Mouse (Mus musculus) megakaryocyte, embryonic 14.5 days (primary cell): ENCODE data around the gene Neurod2.

Experiments
- FLI1 ChIP-seq: IDR thresholded peaks from 2 replicates; pipeline ENCODE4 v1.6.1; 2012; ENCODE audit warnings: low read length, inconsistent platforms, mixed read lengths
- GATA1 ChIP-seq: IDR thresholded peaks from 3 replicates; pipeline ENCODE4 v1.6.1; 2012; ENCODE audit warnings: mixed read lengths, low read length, inconsistent platforms, borderline replicate concordance

GRCm38 (mm10) chr11:98347385-98348082, 18.1 kb upstream of the Neurod2 start:
- no peak for TF ChIP-seq FLI1
- no peak for TF ChIP-seq GATA1
